Mouse (Mus musculus) small intestine, adult 2 months (tissue): ENCODE data around the gene Vmn1r219. TPM values are rescaled to one million over a fixed set of nuclear protein-coding genes. Genes with fewer than 3 reads are reported as not detected.
"Not testable (repeated sequence)": the region's sequence is repeated elsewhere in the genome, so short reads cannot be mapped to it uniquely, and the experiment has no call there.

Experiments
- H3K27ac ChIP-seq: fragments of 200-500 bp; 2 replicates; pipeline ENCODE4 v1.5.1; 2012; ENCODE audit warnings: low read depth, low read length, control low read depth, inconsistent platforms; ENCODE audit not compliant: insufficient read depth
- H3K27me3 ChIP-seq: fragments of 200-500 bp; 2 replicates; pipeline ENCODE4 v1.6.1; 2012; ENCODE audit warnings: mild to moderate bottlenecking, moderate library complexity, low read length, inconsistent platforms; ENCODE audit not compliant: control insufficient read depth, insufficient read depth
- H3K36me3 ChIP-seq: fragments of 200-500 bp; 2 replicates; pipeline ENCODE4 v1.6.1; 2012; ENCODE audit warnings: mild to moderate bottlenecking, low read length, control low read depth, inconsistent platforms; ENCODE audit not compliant: control insufficient read depth, insufficient read depth
- H3K4me1 ChIP-seq: fragments of 200-500 bp; 2 replicates; pipeline ENCODE4 v1.6.1; 2012; ENCODE audit warnings: low read length, inconsistent platforms, mixed read lengths; ENCODE audit not compliant: control insufficient read depth, insufficient read depth, insufficient read length
- H3K4me3 ChIP-seq: fragments of 200-500 bp; 2 replicates; pipeline ENCODE4 v1.5.1; 2012; ENCODE audit warnings: low read depth, mild to moderate bottlenecking, control low read depth, inconsistent platforms, low read length, moderate library complexity
- CTCF ChIP-seq: fragments of 200-500 bp; IDR thresholded peaks from 2 replicates; pipeline ENCODE4 v1.5.1; 2012; ENCODE audit warnings: low read depth, mild to moderate bottlenecking, control low read depth, inconsistent platforms, low read length, moderate library complexity, mixed read lengths; ENCODE audit not compliant: insufficient replicate concordance, insufficient read length; ENCODE audit errors: extremely low read depth
- POLR2A ChIP-seq: fragments of 200-500 bp; IDR thresholded peaks from 2 replicates; pipeline ENCODE4 v1.6.1; 2012; ENCODE audit warnings: low read depth, mild to moderate bottlenecking, control low read depth, inconsistent platforms, low read length, moderate library complexity
- WGBS: fragments of 180-500 bp; shearing (Covaris S2); methylation state at CpG from one replicate; pipeline ENCODE4 v1.1.7; 2018; 5-methylcytosine and 5-hydroxymethylcytosine counted together
- polyA plus RNA-seq: library from polyadenylated mRNA; depleted of rRNA; stranded (reverse); fragments of >200 nt; gene quantifications from 2 replicates; pipeline ENCODE4 v1.2.3, GENCODE M21; 2012; rRNA removed

The Vmn1r219 gene
- polyA plus RNA-seq, 1 experiment: not detected

GRCm38 (mm10) chr13:23187875-23188274 is 28.8 kb downstream of the Vmn1r219 start, which contains the start of gene Vmn1r220:
TSS of gene Vmn1r220 (minus strand) at chr13:23187975.
- Histone ChIP-seq H3K27me3 (no peaks in the 10 kb centered on the region), H3K36me3 (no peaks in the 10 kb centered on the region), H3K4me1 (no peaks in the 10 kb centered on the region), H3K27ac (no peak within 1 kb of the TSS), H3K4me3 (no peak within 1 kb of the TSS)
- TF ChIP-seq CTCF (no peak), POLR2A (no peak)
- WGBS: 86% methylated on average over 2 of the region's 2 CpGs

- not testable (repeated sequence) for H3K4me3 ChIP-seq, H3K27me3 ChIP-seq, H3K4me1 ChIP-seq, H3K36me3 ChIP-seq, H3K27ac ChIP-seq
- WGBS: 62% methylated on average over 1 of the region's 1 CpGs
Measured at GRCm38 (mm10) chr13:23203885-23204284, 44.8 kb downstream of the Vmn1r219 start.

GRCm38 (mm10) chr13:23213827-23214226 is 54.7 kb downstream of the Vmn1r219 start, which contains the start of gene Vmn1r221:
TSS of gene Vmn1r221 (plus strand) at chr13:23214127.
- H3K27ac ChIP-seq, H3K4me3 ChIP-seq, H3K36me3 ChIP-seq, H3K27me3 ChIP-seq, H3K4me1 ChIP-seq: not testable (repeated sequence)
- WGBS: 73% methylated on average over 2 of the region's 2 CpGs

Other genes with a start within 250 kb of the Vmn1r219 start
- not detected in 2 replicates for gene Vmn1r213, start 151.7 kb upstream of the Vmn1r219 start, polyA plus RNA-seq
- gene Vmn1r214, start 128.9 kb upstream of the Vmn1r219 start, polyA plus RNA-seq: not detected in 2 replicates
- not detected in 2 replicates for gene Vmn1r215, start 91.3 kb upstream of the Vmn1r219 start, polyA plus RNA-seq
- not detected in 2 replicates for gene Vmn1r217, start 41.1 kb upstream of the Vmn1r219 start, polyA plus RNA-seq
- gene Vmn1r218, start 26.2 kb upstream of the Vmn1r219 start, polyA plus RNA-seq: not detected in 2 replicates
- not detected in 2 replicates for gene Vmn1r220, start 28.7 kb downstream of the Vmn1r219 start, polyA plus RNA-seq
- gene Vmn1r221, start 54.8 kb downstream of the Vmn1r219 start, polyA plus RNA-seq: not detected in 2 replicates
- gene Vmn1r222, start 76.6 kb downstream of the Vmn1r219 start, polyA plus RNA-seq: not detected in 2 replicates
- gene Vmn1r223, start 87.8 kb downstream of the Vmn1r219 start, polyA plus RNA-seq: not detected in 2 replicates
- gene Zfp322a, start 209.9 kb downstream of the Vmn1r219 start, polyA plus RNA-seq: 0.15 and 0.20 TPM in 2 replicates